Mouse (Mus musculus) liver, embryonic 15.5 days (tissue): ENCODE measurements around the gene Urm1. TPM values are rescaled to one million over a fixed set of nuclear protein-coding genes. Genes with fewer than 3 reads are reported as not detected.
"Not testable (repeated sequence)": the region's sequence is repeated elsewhere in the genome, so short reads cannot be mapped to it uniquely, and the experiment has no call there.

Experiments
- ATAC-seq: fragments of 200-750 bp; cut with Nextera tagmentation; 2 replicates; pipeline ENCODE4 v1.8.0; 2017; ENCODE audit warnings: moderate number of reproducible peaks, mild to moderate bottlenecking, moderate library complexity; ENCODE audit not compliant: insufficient read depth
- H3K27ac ChIP-seq: fragments of 300-500 bp; sonication (generic); replicated peaks from 2 replicates; pipeline ENCODE4 v1.5.1; 2015; ENCODE audit warnings: mild to moderate bottlenecking, inconsistent platforms
- H3K27me3 ChIP-seq: fragments of 300-500 bp; sonication (generic); 2 replicates; pipeline ENCODE4 v1.6.1; 2015; ENCODE audit warnings: mild to moderate bottlenecking, inconsistent platforms
- H3K36me3 ChIP-seq: fragments of 300-500 bp; sonication (generic); replicated peaks from 2 replicates; pipeline ENCODE4 v1.6.1; 2015; ENCODE audit warnings: moderate library complexity, mild to moderate bottlenecking, inconsistent platforms
- H3K4me1 ChIP-seq: fragments of 300-500 bp; sonication (generic); replicated peaks from 2 replicates; pipeline ENCODE4 v1.6.1; 2015; ENCODE audit warnings: inconsistent platforms
- H3K4me2 ChIP-seq: fragments of 300-500 bp; sonication (generic); 2 replicates; pipeline ENCODE4 v1.6.1; 2015; ENCODE audit warnings: moderate library complexity, mild to moderate bottlenecking, inconsistent platforms
- H3K4me3 ChIP-seq: fragments of 300-500 bp; sonication (generic); replicated peaks from 2 replicates; pipeline ENCODE4 v1.5.1; 2015; ENCODE audit warnings: mild to moderate bottlenecking, inconsistent platforms
- H3K9ac ChIP-seq: fragments of 300-500 bp; sonication (generic); 2 replicates; pipeline ENCODE4 v1.6.1; 2015; ENCODE audit warnings: moderate library complexity, mild to moderate bottlenecking, inconsistent platforms
- H3K9me3 ChIP-seq: fragments of 300-500 bp; sonication (generic); replicated peaks from 2 replicates; pipeline ENCODE4 v1.6.1; 2016; ENCODE audit warnings: inconsistent platforms
- WGBS: fragments of 180-500 bp; shearing (Covaris S2); methylation state at CpG from one replicate; pipeline ENCODE4 v1.1.7; 2015; ENCODE audit warnings: mixed read lengths; ENCODE audit not compliant: insufficient replicate concordance; 5-methylcytosine and 5-hydroxymethylcytosine counted together
- polyA plus RNA-seq: library from polyadenylated mRNA; unstranded; fragments of >200 nt; fragmentation: Nextera tagmentation; extraction: Ambion mirVana; gene quantifications from 2 replicates; pipeline ENCODE4 v1.2.1, GENCODE M21; 2015

Gene Urm1
- polyA plus RNA-seq, result 7.9 and 8.0 TPM in 2 replicates

- Histone ChIP-seq H3K9me3 (no peaks in the 10 kb centered on the region), H3K4me3 (peak within 1 kb of the TSS; percentile 58), H3K9ac (peak within 1 kb of the TSS; percentile 58), H3K27ac (peak within 1 kb of the TSS; percentile 81), H3K36me3 (0 out of 2 replicates have a peak, but pooled peaks cover 3% of the 10 kb centered on the region), H3K4me1 (peaks cover 26% of the 10 kb centered on the region), H3K4me2 (peak within 1 kb of the TSS; percentile 88), H3K27me3 (no peaks in the 10 kb centered on the region)
- ATAC-seq, result peak; percentile 65
- under 1% methylated on average over 35 of the region's 35 CpGs for WGBS
These were observed at the start of gene Urm1 for GRCm38 (mm10) chr2:29820025-29820817. Gene Urm1 (plus strand): TSS chr2:29820075.

- Histone ChIP-seq H3K27me3 (no peaks in the 10 kb centered on the region), H3K4me1 (peaks cover 22% of the 10 kb centered on the region), H3K9me3 (no peaks in the 10 kb centered on the region), H3K9ac (no peak overlapping the region), H3K27ac (no peak overlapping the region), H3K4me3 (no peak overlapping the region), H3K36me3 (no peaks in the 10 kb centered on the region), H3K4me2 (no peak overlapping the region)
- no peak for ATAC-seq
These were observed 49.7 kb upstream of the Urm1 start for GRCm38 (mm10) chr2:29770162-29770561.

GRCm38 (mm10) chr2:29771611-29772461, 48.0 kb upstream of the Urm1 start:
- Histone ChIP-seq H3K4me3 (no peak overlapping the region), H3K36me3 (peaks cover 5% of the 10 kb centered on the region; the same call in 1 of the 2 replicates), H3K9ac (no peak overlapping the region), H3K27ac (no peak overlapping the region), H3K4me2 (no peak overlapping the region), H3K4me1 (peaks cover 22% of the 10 kb centered on the region), H3K9me3 (no peaks in the 10 kb centered on the region), H3K27me3 (no peaks in the 10 kb centered on the region)
- 29% methylated on average over 8 of the region's 8 CpGs for WGBS
- 0 out of 2 replicates have a peak, but pooled peaks have one; percentile 50 for ATAC-seq

- Histone ChIP-seq H3K9me3 (no peaks in the 10 kb centered on the region), H3K9ac (no peak overlapping the region), H3K27me3 (no peaks in the 10 kb centered on the region), H3K4me2 (no peak overlapping the region), H3K4me1 (peaks cover 22% of the 10 kb centered on the region), H3K27ac (peak overlapping the region; percentile 35; the same call in 1 of the 2 replicates), H3K4me3 (no peak overlapping the region), H3K36me3 (peaks cover 20% of the 10 kb centered on the region)
- ATAC-seq, result no peak; the same call in 1 of the 2 replicates
- WGBS, result 28% methylated on average over 4 of the region's 4 CpGs
These were observed 46.6 kb upstream of the Urm1 start for GRCm38 (mm10) chr2:29773323-29773722.

GRCm38 (mm10) chr2:29781256-29781655, 38.6 kb upstream of the Urm1 start:
- not testable (repeated sequence) for ATAC-seq, H3K27ac ChIP-seq, H3K27me3 ChIP-seq, H3K9ac ChIP-seq, H3K9me3 ChIP-seq, H3K4me2 ChIP-seq, H3K4me3 ChIP-seq, H3K4me1 ChIP-seq
- 83% methylated on average over 2 of the region's 2 CpGs for WGBS
- peaks cover 91% of the 10 kb centered on the region for H3K36me3 ChIP-seq

GRCm38 (mm10) chr2:29784290-29784689, 35.6 kb upstream of the Urm1 start:
- H3K4me3 ChIP-seq, result no peak overlapping the region
- H3K4me2 ChIP-seq, result no peak overlapping the region
- no peaks in the 10 kb centered on the region for H3K9me3 ChIP-seq
- H3K27me3 ChIP-seq, result no peaks in the 10 kb centered on the region
- ATAC-seq, result no peak
- H3K4me1 ChIP-seq, result peaks cover 20% of the 10 kb centered on the region
- no peak overlapping the region for H3K9ac ChIP-seq
- peaks cover 64% of the 10 kb centered on the region for H3K36me3 ChIP-seq
- H3K27ac ChIP-seq, result no peak overlapping the region
- WGBS, result 58% methylated on average over 4 of the region's 4 CpGs

- Histone ChIP-seq H3K4me1 (peaks cover 20% of the 10 kb centered on the region), H3K4me2 (peak within 1 kb of the TSS; percentile 89), H3K9me3 (no peaks in the 10 kb centered on the region), H3K27ac (peak within 1 kb of the TSS; percentile 83), H3K9ac (peak within 1 kb of the TSS; percentile 65), H3K4me3 (peak within 1 kb of the TSS; percentile 73), H3K27me3 (no peaks in the 10 kb centered on the region), H3K36me3 (peaks cover 41% of the 10 kb centered on the region)
- ATAC-seq, result peak; percentile 85
- 1% methylated on average over 31 of the region's 31 CpGs for WGBS
These were observed 32.6 kb upstream of the Urm1 start, which contains the start of gene Coq4 for GRCm38 (mm10) chr2:29787104-29787917. Gene Coq4 (plus strand): TSS chr2:29787493.

GRCm38 (mm10) chr2:29787937-29788681, 31.8 kb upstream of the Urm1 start, which contains the start of gene Trub2:
Gene Trub2 (minus strand): TSS chr2:29788502.
- H3K27ac ChIP-seq, result peak within 1 kb of the TSS; percentile 83
- H3K36me3 ChIP-seq, result peaks cover 37% of the 10 kb centered on the region
- peak within 1 kb of the TSS; percentile 65 for H3K9ac ChIP-seq
- peaks cover 20% of the 10 kb centered on the region for H3K4me1 ChIP-seq
- peak; percentile 90 for ATAC-seq
- peak within 1 kb of the TSS; percentile 73 for H3K4me3 ChIP-seq
- peak within 1 kb of the TSS; percentile 89 for H3K4me2 ChIP-seq
- no peaks in the 10 kb centered on the region for H3K27me3 ChIP-seq
- under 1% methylated on average over 45 of the region's 45 CpGs for WGBS
- H3K9me3 ChIP-seq, result no peaks in the 10 kb centered on the region

GRCm38 (mm10) chr2:29792772-29793487, 26.9 kb upstream of the Urm1 start:
- Histone ChIP-seq H3K9ac (no peak overlapping the region), H3K27me3 (no peaks in the 10 kb centered on the region), H3K4me1 (peaks cover 12% of the 10 kb centered on the region), H3K36me3 (peaks cover 18% of the 10 kb centered on the region; the same call in 1 of the 2 replicates), H3K27ac (no peak overlapping the region), H3K4me2 (no peak overlapping the region), H3K4me3 (no peak overlapping the region), H3K9me3 (no peaks in the 10 kb centered on the region)
- 75% methylated on average over 2 of the region's 2 CpGs for WGBS
- no peak for ATAC-seq
